Mouse (Mus musculus) lung, postnatal 0 days (tissue): ENCODE measurements around the gene Samd4b.

Source experiments
- CTCF ChIP-seq: IDR thresholded peaks from 2 replicates; pipeline ENCODE4 v1.5.1; 2016; ENCODE audit warnings: antibody characterized with exemption, mild to moderate bottlenecking
- EP300 ChIP-seq: IDR thresholded peaks from 2 replicates; pipeline ENCODE4 v1.6.1; 2016; ENCODE audit warnings: antibody characterized with exemption, mild to moderate bottlenecking, control low read depth

DNA sequence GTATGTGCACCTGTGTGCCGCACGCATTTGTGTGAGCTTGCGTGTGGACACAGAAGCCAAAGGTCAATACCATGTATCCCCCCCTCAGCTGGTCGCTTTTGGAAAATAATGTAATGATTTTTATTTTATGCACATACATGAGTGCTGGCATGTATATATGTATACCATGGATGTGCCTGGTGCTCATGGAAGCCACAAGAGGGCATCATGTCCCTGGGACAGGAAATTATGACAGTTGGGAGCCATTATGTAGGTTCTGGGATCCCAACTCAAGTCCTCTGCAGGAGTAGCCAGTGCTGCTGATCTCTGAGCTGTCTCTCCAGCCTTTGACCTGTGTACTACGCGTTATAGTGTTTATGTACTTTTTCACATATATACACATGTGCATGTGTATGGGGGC is 121.8 kb downstream of the Samd4b start:
- TF ChIP-seq CTCF (peak; percentile 33; the same call in 1 of the 2 replicates), EP300 (no peak)
